Mouse (Mus musculus) urinary bladder, postnatal 4 days (tissue): ENCODE measurements at regions not wholly inside any gene's neighbourhood (a gene's known extent, or its start where the extent isn't known, plus 50 kb on each side); places are given as distances from the start of the nearest gene placed in this dataset.

Experiments
- DNase-seq, 2 experiments: peaks; one replicate each; pipeline ENCODE4 v3.0.0; 2021 to 2022; ENCODE audit warnings: low spot score in 2 of 2

GRCm38 (mm10) chr15:40388806-40389205 is 254.6 kb downstream of the 9330182O14Rik start:
- DNase-seq, result no peak

- DNase-seq, result no peak
These were observed 301.0 kb downstream of the 9330182O14Rik start for GRCm38 (mm10) chr15:40435156-40435555.

GRCm38 (mm10) chr15:40436688-40437087 is 302.5 kb downstream of the 9330182O14Rik start:
- no peak for DNase-seq

GRCm38 (mm10) chr15:40439827-40440226 is 305.7 kb downstream of the 9330182O14Rik start:
- DNase-seq, result no peak

- DNase-seq, result no peak
These were observed 314.5 kb downstream of the 9330182O14Rik start for GRCm38 (mm10) chr15:40448623-40449022.

- no peak for DNase-seq
These were observed 319.1 kb downstream of the 9330182O14Rik start for GRCm38 (mm10) chr15:40453235-40453634.

- peak; percentile 30 to 59 for DNase-seq
These were observed 341.6 kb downstream of the 9330182O14Rik start for GRCm38 (mm10) chr15:40475659-40476355.

- no peak for DNase-seq
These were observed 346.2 kb downstream of the 9330182O14Rik start for GRCm38 (mm10) chr15:40480386-40480785.

- DNase-seq, result no peak
These were observed 347.1 kb downstream of the 9330182O14Rik start for GRCm38 (mm10) chr15:40481239-40481638.

- DNase-seq, result no peak
These were observed 351.8 kb downstream of the 9330182O14Rik start for GRCm38 (mm10) chr15:40485997-40486396.

- no peak for DNase-seq
These were observed 367.3 kb downstream of the 9330182O14Rik start for GRCm38 (mm10) chr15:40501180-40502125.

- no peak for DNase-seq
These were observed 376.7 kb downstream of the 9330182O14Rik start for GRCm38 (mm10) chr15:40510826-40511225.

GRCm38 (mm10) chr15:40524350-40524749 is 390.2 kb downstream of the 9330182O14Rik start:
- no peak for DNase-seq

GRCm38 (mm10) chr15:40533451-40533873 is 399.3 kb downstream of the 9330182O14Rik start:
- DNase-seq, result no peak

GRCm38 (mm10) chr15:40561661-40562060 is 427.5 kb downstream of the 9330182O14Rik start:
- no peak for DNase-seq

GRCm38 (mm10) chr15:40565716-40566115 is 431.6 kb downstream of the 9330182O14Rik start:
- no peak for DNase-seq

- no peak for DNase-seq
These were observed 432.3 kb downstream of the 9330182O14Rik start for GRCm38 (mm10) chr15:40566481-40566880.

- no peak for DNase-seq
These were observed 434.5 kb downstream of the 9330182O14Rik start for GRCm38 (mm10) chr15:40568701-40569100.
